Mouse (Mus musculus): ENCODE measurements at regions not wholly inside any gene's neighbourhood (a gene's known extent, or its start where the extent isn't known, plus 50 kb on each side); places are given as distances from the start of the nearest gene placed in this dataset.
A peak's percentile ranks its signal among the peaks of the same experiment; 100 is the strongest.

GRCm38 (mm10) chr16:95196141-95196540 lies 61.2 kb upstream of the Kcnj15 start:
- DNase-seq (ENCODE audit: low read depth), result no peak

GRCm38 (mm10) chr16:95196622-95197021 lies 60.7 kb upstream of the Kcnj15 start:
- peak; percentile 19 for DNase-seq (ENCODE audit: low read depth)

GRCm38 (mm10) chr16:95198795-95199563 lies 58.4 kb upstream of the Kcnj15 start:
- DNase-seq (ENCODE audit: low read depth), result no peak

GRCm38 (mm10) chr16:95202126-95202883 lies 55.1 kb upstream of the Kcnj15 start:
- no peak for DNase-seq (ENCODE audit: low read depth)

- DNase-seq (ENCODE audit: low read depth), result no peak
Observed at GRCm38 (mm10) chr16:95203026-95203425, 54.3 kb upstream of the Kcnj15 start.

- DNase-seq (ENCODE audit: low read depth), result no peak
Observed at GRCm38 (mm10) chr16:95203790-95204189, 53.6 kb upstream of the Kcnj15 start.

GRCm38 (mm10) chr16:95204507-95204906 lies 52.9 kb upstream of the Kcnj15 start:
- no peak for DNase-seq (ENCODE audit: low read depth)

- DNase-seq (ENCODE audit: low read depth), result no peak
Observed at GRCm38 (mm10) chr16:95206445-95206844, 50.9 kb upstream of the Kcnj15 start.

GRCm38 (mm10) chr16:95207547-95207946 lies 49.8 kb upstream of the Kcnj15 start:
- no peak for DNase-seq (ENCODE audit: low read depth)
